Mouse (Mus musculus) kidney, adult 18-20 months (tissue): ENCODE measurements at regions not wholly inside any gene's neighbourhood (a gene's known extent, or its start where the extent isn't known, plus 50 kb on each side); places are given as distances from the start of the nearest gene placed in this dataset.
"Not testable (repeated sequence)": the region's sequence is repeated elsewhere in the genome, so short reads cannot be mapped to it uniquely, and the experiment has no call there.

Source experiments
- DNase-seq: peaks from one replicate; pipeline ENCODE4 v3.0.0; 2021

GRCm38 (mm10) chr6:47679946-47680345 is 84.8 kb upstream of the Ezh2 start:
- not testable (repeated sequence) for DNase-seq

GRCm38 (mm10) chr6:47672741-47673140 is 77.6 kb upstream of the Ezh2 start:
- DNase-seq = peak; percentile 41

- peak; percentile 51 for DNase-seq
Measured at GRCm38 (mm10) chr6:47652880-47653279, 57.7 kb upstream of the Ezh2 start.

GRCm38 (mm10) chr6:47651385-47651718 is 56.2 kb upstream of the Ezh2 start:
- not testable (repeated sequence) for DNase-seq

- DNase-seq = peak; percentile 94
Measured at GRCm38 (mm10) chr6:47650463-47651384, 55.6 kb upstream of the Ezh2 start.

- no peak for DNase-seq
Measured at GRCm38 (mm10) chr6:47649961-47650360, 54.8 kb upstream of the Ezh2 start.

- DNase-seq = no peak
Measured at GRCm38 (mm10) chr6:47649451-47649931, 54.4 kb upstream of the Ezh2 start.

GRCm38 (mm10) chr6:47648899-47649298 is 53.8 kb upstream of the Ezh2 start:
- no peak for DNase-seq

- DNase-seq = no peak
Measured at GRCm38 (mm10) chr6:47648316-47648715, 53.2 kb upstream of the Ezh2 start.

- no peak for DNase-seq
Measured at GRCm38 (mm10) chr6:47647876-47648275, 52.7 kb upstream of the Ezh2 start.

- DNase-seq = no peak
Measured at GRCm38 (mm10) chr6:47646731-47647567, 51.8 kb upstream of the Ezh2 start.

- DNase-seq = no peak
Measured at GRCm38 (mm10) chr6:47646022-47646421, 50.9 kb upstream of the Ezh2 start.
